Mouse (Mus musculus) midbrain, embryonic 16.5 days (tissue): ENCODE measurements around the gene Usp37. TPM values are rescaled to one million over a fixed set of nuclear protein-coding genes. Genes with fewer than 3 reads are reported as not detected.

ENCODE experiments used
- ATAC-seq: fragments of 200-750 bp; cut with Nextera tagmentation; 2 replicates; pipeline ENCODE4 v1.8.0; 2017; ENCODE audit warnings: moderate TSS enrichment
- H3K27ac ChIP-seq: fragments of 300-500 bp; sonication (generic); 2 replicates; pipeline ENCODE4 v1.5.1; 2014; ENCODE audit warnings: mild to moderate bottlenecking, low read length, mixed read lengths
- H3K27me3 ChIP-seq: fragments of 300-500 bp; sonication (generic); 2 replicates; pipeline ENCODE4 v1.6.1; 2014; ENCODE audit warnings: low read depth, low read length, mixed read lengths; ENCODE audit not compliant: control insufficient read depth, insufficient read depth
- H3K36me3 ChIP-seq: fragments of 300-500 bp; sonication (generic); 2 replicates; pipeline ENCODE4 v1.6.1; 2014; ENCODE audit warnings: mild to moderate bottlenecking, low read length, moderate library complexity, mixed read lengths; ENCODE audit not compliant: control insufficient read depth, insufficient read depth
- H3K4me1 ChIP-seq: fragments of 300-500 bp; sonication (generic); 2 replicates; pipeline ENCODE4 v1.6.1; 2014; ENCODE audit warnings: mild to moderate bottlenecking, low read length, mixed read lengths; ENCODE audit not compliant: control insufficient read depth, insufficient read depth
- H3K4me2 ChIP-seq: fragments of 300-500 bp; sonication (generic); 2 replicates; pipeline ENCODE4 v1.6.1; 2014; ENCODE audit warnings: mild to moderate bottlenecking, low read length, mixed read lengths
- H3K4me3 ChIP-seq: fragments of 300-500 bp; sonication (generic); 2 replicates; pipeline ENCODE4 v1.5.1; 2014; ENCODE audit warnings: low read depth, mild to moderate bottlenecking, low read length, moderate library complexity, mixed read lengths
- H3K9ac ChIP-seq: fragments of 300-500 bp; sonication (generic); 2 replicates; pipeline ENCODE4 v1.6.1; 2014; ENCODE audit warnings: low read depth, low read length, mixed read lengths
- H3K9me3 ChIP-seq: fragments of 300-500 bp; sonication (generic); replicated peaks from 2 replicates; pipeline ENCODE4 v1.6.1; 2014; ENCODE audit warnings: mild to moderate bottlenecking, low read length, mixed read lengths; ENCODE audit not compliant: control insufficient read depth, poor library complexity, severe bottlenecking
- WGBS: fragments of 180-500 bp; shearing (Covaris S2); extraction: QIAGEN DNeasy Blood & Tissue Kit; methylation state at CpG from one replicate; pipeline ENCODE4 v1.1.7; 2014; 5-methylcytosine and 5-hydroxymethylcytosine counted together
- polyA plus RNA-seq: library from polyadenylated mRNA; unstranded; fragments of >200 nt; fragmentation: Nextera tagmentation; extraction: Ambion mirVana; gene quantifications from 2 replicates; pipeline ENCODE4 v1.2.1, GENCODE M21; 2015

The Usp37 gene
- polyA plus RNA-seq, 1 experiment from 2014 or later: 28.1 TPM

GRCm38 (mm10) chr1:74390924-74391748 lies 152.9 kb downstream of the Usp37 start, which contains the start of gene Ctdsp1:
Gene Ctdsp1 (plus strand): TSS chr1:74391509.
- 2% methylated on average over 42 of the region's 51 CpGs for WGBS
- Histone ChIP-seq H3K36me3 (no peaks in the 10 kb centered on the region), H3K4me3 (peak within 1 kb of the TSS; percentile 69), H3K9me3 (no peaks in the 10 kb centered on the region), H3K27me3 (peaks cover 10% of the 10 kb centered on the region), H3K9ac (peak within 1 kb of the TSS; percentile 71), H3K4me1 (peaks cover 13% of the 10 kb centered on the region), H3K4me2 (peak within 1 kb of the TSS; percentile 97), H3K27ac (peak within 1 kb of the TSS; percentile 77)
- ATAC-seq: peak; percentile 76

- H3K27ac ChIP-seq: no peak overlapping the region
- no peaks in the 10 kb centered on the region for H3K36me3 ChIP-seq
- 8% methylated on average over 21 of the region's 21 CpGs for WGBS
- ATAC-seq: no peak
- H3K4me3 ChIP-seq: peak overlapping the region; percentile 11
- H3K9me3 ChIP-seq: no peaks in the 10 kb centered on the region
- H3K9ac ChIP-seq: no peak overlapping the region
- peaks cover 10% of the 10 kb centered on the region for H3K27me3 ChIP-seq
- H3K4me1 ChIP-seq: peaks cover 13% of the 10 kb centered on the region
- peak overlapping the region; percentile 40 for H3K4me2 ChIP-seq
Observed at GRCm38 (mm10) chr1:74390287-74390906, 153.7 kb downstream of the Usp37 start.

- H3K9me3 ChIP-seq: no peaks in the 10 kb centered on the region
- no peak overlapping the region for H3K9ac ChIP-seq
- ATAC-seq: no peak
- WGBS: 5% methylated on average over 29 of the region's 29 CpGs
- peaks cover 10% of the 10 kb centered on the region for H3K27me3 ChIP-seq
- peaks cover 13% of the 10 kb centered on the region for H3K4me1 ChIP-seq
- H3K4me3 ChIP-seq: peak overlapping the region; percentile 11
- no peaks in the 10 kb centered on the region for H3K36me3 ChIP-seq
- no peak overlapping the region for H3K27ac ChIP-seq
- peak overlapping the region; percentile 40 for H3K4me2 ChIP-seq
Observed at GRCm38 (mm10) chr1:74389831-74390286, 154.2 kb downstream of the Usp37 start.

- Histone ChIP-seq H3K27me3 (peaks cover 10% of the 10 kb centered on the region), H3K4me2 (no peak overlapping the region), H3K4me1 (peaks cover 13% of the 10 kb centered on the region), H3K9ac (no peak overlapping the region), H3K9me3 (no peaks in the 10 kb centered on the region), H3K4me3 (no peak overlapping the region), H3K36me3 (no peaks in the 10 kb centered on the region), H3K27ac (no peak overlapping the region)
- no peak for ATAC-seq
- 85% methylated on average over 7 of the region's 7 CpGs for WGBS
Observed at GRCm38 (mm10) chr1:74388398-74388920, 155.6 kb downstream of the Usp37 start.

GRCm38 (mm10) chr1:74387386-74387988 lies 156.6 kb downstream of the Usp37 start:
- 50% methylated on average over 15 of the region's 15 CpGs for WGBS
- peak overlapping the region; percentile 67 for H3K4me3 ChIP-seq
- H3K9me3 ChIP-seq: no peaks in the 10 kb centered on the region
- no peak for ATAC-seq
- peak overlapping the region; percentile 71 for H3K9ac ChIP-seq
- no peak overlapping the region for H3K27ac ChIP-seq
- peak overlapping the region; percentile 64 for H3K4me2 ChIP-seq
- H3K36me3 ChIP-seq: no peaks in the 10 kb centered on the region
- peaks cover 10% of the 10 kb centered on the region for H3K4me1 ChIP-seq
- H3K27me3 ChIP-seq: peaks cover 10% of the 10 kb centered on the region

GRCm38 (mm10) chr1:74386714-74387385 lies 157.2 kb downstream of the Usp37 start:
- H3K9me3 ChIP-seq: no peaks in the 10 kb centered on the region
- no peaks in the 10 kb centered on the region for H3K36me3 ChIP-seq
- H3K4me1 ChIP-seq: peaks cover 5% of the 10 kb centered on the region
- WGBS: 0% methylated on average over 26 of the region's 26 CpGs
- ATAC-seq: peak; percentile 91
- H3K4me3 ChIP-seq: peak overlapping the region; percentile 67
- peak overlapping the region; percentile 88 for H3K27ac ChIP-seq
- H3K4me2 ChIP-seq: peak overlapping the region; percentile 64
- H3K9ac ChIP-seq: peak overlapping the region; percentile 71
- H3K27me3 ChIP-seq: peaks cover 10% of the 10 kb centered on the region

GRCm38 (mm10) chr1:74386363-74386713 lies 157.7 kb downstream of the Usp37 start:
- WGBS: 56% methylated on average over 7 of the region's 10 CpGs
- Histone ChIP-seq H3K36me3 (no peaks in the 10 kb centered on the region), H3K4me2 (peak overlapping the region; percentile 64), H3K4me1 (peaks cover 5% of the 10 kb centered on the region), H3K9ac (peak overlapping the region; percentile 71), H3K9me3 (no peaks in the 10 kb centered on the region), H3K4me3 (peak overlapping the region; percentile 67), H3K27me3 (peaks cover 10% of the 10 kb centered on the region), H3K27ac (peak overlapping the region; percentile 88)
- no peak for ATAC-seq

GRCm38 (mm10) chr1:74385531-74385930 lies 158.6 kb downstream of the Usp37 start:
- no peak overlapping the region for H3K4me2 ChIP-seq
- no peaks in the 10 kb centered on the region for H3K36me3 ChIP-seq
- no peak overlapping the region for H3K9ac ChIP-seq
- peaks cover 8% of the 10 kb centered on the region for H3K27me3 ChIP-seq
- no peak for ATAC-seq
- no peaks in the 10 kb centered on the region for H3K9me3 ChIP-seq
- no peak overlapping the region for H3K27ac ChIP-seq
- 89% methylated on average over 8 of the region's 8 CpGs for WGBS
- no peak overlapping the region for H3K4me3 ChIP-seq
- peaks cover 3% of the 10 kb centered on the region; the same call in 1 of the 2 replicates for H3K4me1 ChIP-seq
